Mouse (Mus musculus): ENCODE data around the gene Atf6. TPM values are rescaled to one million over a fixed set of nuclear protein-coding genes. Genes with fewer than 3 reads are reported as not detected.

Atf6 gene
- polyA plus RNA-seq, 1 experiment from 2014 or later: 6.6 TPM

- Histone ChIP-seq H3K4me3 (no peak overlapping the region), H3K4me1 (no peaks in the 10 kb centered on the region), H3K4me2 (no peak overlapping the region), H3K36me3 (ENCODE audit: poor library complexity, severe bottlenecking) (no peaks in the 10 kb centered on the region), H3K9ac (no peak overlapping the region), H3K27me3 (no peaks in the 10 kb centered on the region), H3K27ac (no peak overlapping the region), H3K9me3 (replicated peaks) (no peaks in the 10 kb centered on the region)
- no peak for ATAC-seq
- 90% methylated on average over 2 of the region's 2 CpGs for WGBS
Measured at GRCm38 (mm10) chr1:170858872-170859271, 8.7 kb downstream of the Atf6 start.

- H3K9me3 ChIP-seq (replicated peaks): no peaks in the 10 kb centered on the region
- ATAC-seq: no peak
- H3K36me3 ChIP-seq (ENCODE audit: poor library complexity, severe bottlenecking): peaks cover 5% of the 10 kb centered on the region; the same call in 1 of the 2 replicates
- 83% methylated on average over 2 of the region's 2 CpGs for WGBS
- H3K9ac ChIP-seq: no peak overlapping the region
- no peak overlapping the region for H3K4me3 ChIP-seq
- H3K4me1 ChIP-seq: no peaks in the 10 kb centered on the region
- H3K4me2 ChIP-seq: no peak overlapping the region
- no peak overlapping the region for H3K27ac ChIP-seq
- no peaks in the 10 kb centered on the region for H3K27me3 ChIP-seq
Measured at GRCm38 (mm10) chr1:170857369-170857768, 10.2 kb downstream of the Atf6 start.

- H3K4me3 ChIP-seq: no peak overlapping the region
- H3K9me3 ChIP-seq (replicated peaks): no peaks in the 10 kb centered on the region
- H3K27ac ChIP-seq: no peak overlapping the region
- no peaks in the 10 kb centered on the region for H3K27me3 ChIP-seq
- peaks cover 17% of the 10 kb centered on the region for H3K36me3 ChIP-seq (ENCODE audit: poor library complexity, severe bottlenecking)
- no peak overlapping the region for H3K9ac ChIP-seq
- WGBS: 91% methylated on average over 13 of the region's 13 CpGs
- no peak for ATAC-seq
- H3K4me2 ChIP-seq: no peak overlapping the region
- no peaks in the 10 kb centered on the region for H3K4me1 ChIP-seq
Measured at GRCm38 (mm10) chr1:170855056-170855760, 12.4 kb downstream of the Atf6 start.

GRCm38 (mm10) chr1:170853604-170854003, 14.0 kb downstream of the Atf6 start:
- no peaks in the 10 kb centered on the region for H3K9me3 ChIP-seq (replicated peaks)
- H3K4me3 ChIP-seq: no peak overlapping the region
- ATAC-seq: no peak
- no peak overlapping the region for H3K4me2 ChIP-seq
- H3K27ac ChIP-seq: no peak overlapping the region
- H3K27me3 ChIP-seq: no peaks in the 10 kb centered on the region
- no peaks in the 10 kb centered on the region for H3K4me1 ChIP-seq
- 97% methylated on average over 3 of the region's 3 CpGs for WGBS
- no peak overlapping the region for H3K9ac ChIP-seq
- H3K36me3 ChIP-seq (ENCODE audit: poor library complexity, severe bottlenecking): peaks cover 19% of the 10 kb centered on the region

- H3K27ac ChIP-seq: no peak overlapping the region
- no peak overlapping the region for H3K9ac ChIP-seq
- H3K27me3 ChIP-seq: no peaks in the 10 kb centered on the region
- no peak overlapping the region for H3K4me3 ChIP-seq
- no peaks in the 10 kb centered on the region for H3K4me1 ChIP-seq
- no peak overlapping the region for H3K4me2 ChIP-seq
- WGBS: 94% methylated on average over 23 of the region's 23 CpGs
- peaks cover 25% of the 10 kb centered on the region for H3K36me3 ChIP-seq (ENCODE audit: poor library complexity, severe bottlenecking)
- H3K9me3 ChIP-seq (replicated peaks): no peaks in the 10 kb centered on the region
- no peak for ATAC-seq
Measured at GRCm38 (mm10) chr1:170850637-170851624, 16.6 kb downstream of the Atf6 start.

- no peak overlapping the region for H3K4me2 ChIP-seq
- no peaks in the 10 kb centered on the region for H3K4me1 ChIP-seq
- peaks cover 25% of the 10 kb centered on the region for H3K36me3 ChIP-seq (ENCODE audit: poor library complexity, severe bottlenecking)
- H3K27ac ChIP-seq: no peak overlapping the region
- no peak for ATAC-seq
- no peak overlapping the region for H3K4me3 ChIP-seq
- no peaks in the 10 kb centered on the region for H3K27me3 ChIP-seq
- 98% methylated on average over 2 of the region's 2 CpGs for WGBS
- H3K9me3 ChIP-seq (replicated peaks): no peaks in the 10 kb centered on the region
- no peak overlapping the region for H3K9ac ChIP-seq
Measured at GRCm38 (mm10) chr1:170850007-170850406, 17.6 kb downstream of the Atf6 start.

- Histone ChIP-seq H3K36me3 (ENCODE audit: poor library complexity, severe bottlenecking) (peaks cover 18% of the 10 kb centered on the region), H3K27me3 (no peaks in the 10 kb centered on the region), H3K4me2 (no peak overlapping the region), H3K4me1 (no peaks in the 10 kb centered on the region), H3K27ac (no peak overlapping the region), H3K4me3 (no peak overlapping the region), H3K9ac (no peak overlapping the region), H3K9me3 (replicated peaks) (no peaks in the 10 kb centered on the region)
- no peak for ATAC-seq
- WGBS: 50% methylated on average over 10 of the region's 10 CpGs
Measured at GRCm38 (mm10) chr1:170845448-170846307, 21.9 kb downstream of the Atf6 start.

- WGBS: 55% methylated on average over 8 of the region's 8 CpGs
- no peaks in the 10 kb centered on the region for H3K4me1 ChIP-seq
- H3K4me3 ChIP-seq: no peak overlapping the region
- no peaks in the 10 kb centered on the region for H3K27me3 ChIP-seq
- H3K9ac ChIP-seq: no peak overlapping the region
- no peak for ATAC-seq
- no peaks in the 10 kb centered on the region for H3K9me3 ChIP-seq (replicated peaks)
- H3K4me2 ChIP-seq: no peak overlapping the region
- no peak overlapping the region for H3K27ac ChIP-seq
- peaks cover 11% of the 10 kb centered on the region; the same call in 1 of the 2 replicates for H3K36me3 ChIP-seq (ENCODE audit: poor library complexity, severe bottlenecking)
Measured at GRCm38 (mm10) chr1:170844380-170844779, 23.2 kb downstream of the Atf6 start.

GRCm38 (mm10) chr1:170839685-170840084, 27.9 kb downstream of the Atf6 start:
- no peak for ATAC-seq
- Histone ChIP-seq H3K4me1 (no peaks in the 10 kb centered on the region), H3K9me3 (replicated peaks) (no peaks in the 10 kb centered on the region), H3K27me3 (no peaks in the 10 kb centered on the region), H3K27ac (no peak overlapping the region), H3K36me3 (ENCODE audit: poor library complexity, severe bottlenecking) (0 out of 2 replicates have a peak, but pooled peaks cover 5% of the 10 kb centered on the region), H3K4me2 (no peak overlapping the region), H3K4me3 (no peak overlapping the region), H3K9ac (no peak overlapping the region)

- H3K4me2 ChIP-seq: no peak overlapping the region
- no peak overlapping the region for H3K27ac ChIP-seq
- H3K4me3 ChIP-seq: no peak overlapping the region
- no peaks in the 10 kb centered on the region for H3K27me3 ChIP-seq
- H3K36me3 ChIP-seq (ENCODE audit: poor library complexity, severe bottlenecking): peaks cover 13% of the 10 kb centered on the region
- H3K9me3 ChIP-seq (replicated peaks): no peaks in the 10 kb centered on the region
- no peak for ATAC-seq
- H3K9ac ChIP-seq: no peak overlapping the region
- H3K4me1 ChIP-seq: no peaks in the 10 kb centered on the region
- 80% methylated on average over 9 of the region's 9 CpGs for WGBS
Measured at GRCm38 (mm10) chr1:170834756-170835155, 32.8 kb downstream of the Atf6 start.

GRCm38 (mm10) chr1:170829781-170830180, 37.8 kb downstream of the Atf6 start:
- H3K4me1 ChIP-seq: no peaks in the 10 kb centered on the region
- H3K9me3 ChIP-seq (replicated peaks): no peaks in the 10 kb centered on the region
- H3K36me3 ChIP-seq (ENCODE audit: poor library complexity, severe bottlenecking): peaks cover 13% of the 10 kb centered on the region
- H3K4me2 ChIP-seq: no peak overlapping the region
- no peak overlapping the region for H3K4me3 ChIP-seq
- H3K27ac ChIP-seq: no peak overlapping the region
- ATAC-seq: no peak
- 100% methylated on average over 1 of the region's 1 CpGs for WGBS
- H3K27me3 ChIP-seq: no peaks in the 10 kb centered on the region
- H3K9ac ChIP-seq: no peak overlapping the region

All from forebrain, embryonic 13.5 days (tissue).